Mouse (Mus musculus) adrenal gland, postnatal 4 days (tissue): Measurements from ENCODE around the gene Gm45208. TPM values are rescaled to one million over a fixed set of nuclear protein-coding genes. Genes with fewer than 3 reads are reported as not detected.
"Not testable (repeated sequence)": the region's sequence is repeated elsewhere in the genome, so short reads cannot be mapped to it uniquely, and the experiment has no call there.

Source experiments
- DNase-seq, 2 experiments: peaks; one replicate each; pipeline ENCODE4 v3.0.0; 2021 to 2022; ENCODE audit warnings: low spot score in 2 of 2, mixed read lengths in 2 of 2
- long read RNA-seq, 2 experiments: library from polyadenylated mRNA; stranded (forward); transcript quantifications; one replicate each; pipeline ENCODE4 v2.0.0; 2021
- total RNA-seq, 2 experiments: library from RNA; stranded (reverse); gene quantifications; 2 replicates each; pipeline ENCODE4 v1.2.3; 2021

Gene Gm45208
- total RNA-seq: 1 to 10 TPM in 1 of 2 experiments, not detected in 1; 1.4 TPM
- long read RNA-seq, experiment 1: 0 reads
- long read RNA-seq, experiment 2, partial matches to known transcripts: 0 of 3 reads
- long read RNA-seq, experiment 2, other reads (novel, unspliced or antisense): 3 of 3 reads

GRCm38 (mm10) chrX:7721514-7722281, at the start of gene Gm45208:
Gene Gm45208 (plus strand): TSS chrX:7722245.
- peak; percentile 22 to 43 for DNase-seq

GRCm38 (mm10) chrX:7672739-7673138, 49.3 kb upstream of the Gm45208 start:
- no peak for DNase-seq

- DNase-seq: no peak
These were observed 48.3 kb upstream of the Gm45208 start for GRCm38 (mm10) chrX:7673578-7674281.

- DNase-seq: no peak
These were observed 47.6 kb upstream of the Gm45208 start for GRCm38 (mm10) chrX:7674284-7675000.

- no peak for DNase-seq
These were observed 47.1 kb upstream of the Gm45208 start for GRCm38 (mm10) chrX:7675001-7675380.

- DNase-seq: no peak
These were observed 43.1 kb upstream of the Gm45208 start for GRCm38 (mm10) chrX:7678986-7679385.

GRCm38 (mm10) chrX:7679405-7680056, 42.5 kb upstream of the Gm45208 start:
- peak; percentile 68 to 74 for DNase-seq

GRCm38 (mm10) chrX:7680057-7680412, 42.0 kb upstream of the Gm45208 start:
- DNase-seq: no peak

GRCm38 (mm10) chrX:7680864-7681263, 41.2 kb upstream of the Gm45208 start, which contains the start of gene Magix:
Gene Magix (minus strand): TSS chrX:7681251.
- no peak for DNase-seq

- no peak for DNase-seq
These were observed 33.7 kb upstream of the Gm45208 start for GRCm38 (mm10) chrX:7688321-7688720.

- DNase-seq: no peak
These were observed 31.6 kb upstream of the Gm45208 start for GRCm38 (mm10) chrX:7690486-7690885.

GRCm38 (mm10) chrX:7692862-7693261, 29.2 kb upstream of the Gm45208 start:
- no peak for DNase-seq

GRCm38 (mm10) chrX:7696520-7696919, 25.5 kb upstream of the Gm45208 start:
- no peak for DNase-seq

- peak in 1 of 2 experiments; percentile 50 for DNase-seq
These were observed 25.1 kb upstream of the Gm45208 start, which contains the start of gene Gpkow for GRCm38 (mm10) chrX:7696954-7697381. Gene Gpkow (plus strand): TSS chrX:7697131.

- DNase-seq: not testable (repeated sequence)
These were observed 8.3 kb upstream of the Gm45208 start for GRCm38 (mm10) chrX:7713764-7714134.

GRCm38 (mm10) chrX:7714135-7714899, 7.7 kb upstream of the Gm45208 start, which contains the start of gene Wdr45:
Gene Wdr45 (plus strand): TSS chrX:7714333.
- peak; percentile 24 to 69 for DNase-seq

- DNase-seq: not testable (repeated sequence)
These were observed 6.0 kb upstream of the Gm45208 start for GRCm38 (mm10) chrX:7716058-7716457.

GRCm38 (mm10) chrX:7722282-7722611, 202 bp downstream of the Gm45208 start:
- DNase-seq: no peak

- DNase-seq: no peak
These were observed 646 bp downstream of the Gm45208 start for GRCm38 (mm10) chrX:7722691-7723090.

- DNase-seq: no peak
These were observed 2.1 kb downstream of the Gm45208 start for GRCm38 (mm10) chrX:7724135-7724534.
